Mouse (Mus musculus): ENCODE data around the gene Leap2. TPM values are rescaled to one million over a fixed set of nuclear protein-coding genes. Genes with fewer than 3 reads are reported as not detected.

The Leap2 gene
- polyA plus RNA-seq (2015; fragmentation: Nextera tagmentation; extraction: Ambion mirVana): 0.26 TPM in 1 of 2 replicates, not detected in the other

GRCm38 (mm10) chr11:53423036-53423435 lies at the start of gene Leap2:
Gene Leap2 (minus strand): TSS chr11:53423170.

DNA sequence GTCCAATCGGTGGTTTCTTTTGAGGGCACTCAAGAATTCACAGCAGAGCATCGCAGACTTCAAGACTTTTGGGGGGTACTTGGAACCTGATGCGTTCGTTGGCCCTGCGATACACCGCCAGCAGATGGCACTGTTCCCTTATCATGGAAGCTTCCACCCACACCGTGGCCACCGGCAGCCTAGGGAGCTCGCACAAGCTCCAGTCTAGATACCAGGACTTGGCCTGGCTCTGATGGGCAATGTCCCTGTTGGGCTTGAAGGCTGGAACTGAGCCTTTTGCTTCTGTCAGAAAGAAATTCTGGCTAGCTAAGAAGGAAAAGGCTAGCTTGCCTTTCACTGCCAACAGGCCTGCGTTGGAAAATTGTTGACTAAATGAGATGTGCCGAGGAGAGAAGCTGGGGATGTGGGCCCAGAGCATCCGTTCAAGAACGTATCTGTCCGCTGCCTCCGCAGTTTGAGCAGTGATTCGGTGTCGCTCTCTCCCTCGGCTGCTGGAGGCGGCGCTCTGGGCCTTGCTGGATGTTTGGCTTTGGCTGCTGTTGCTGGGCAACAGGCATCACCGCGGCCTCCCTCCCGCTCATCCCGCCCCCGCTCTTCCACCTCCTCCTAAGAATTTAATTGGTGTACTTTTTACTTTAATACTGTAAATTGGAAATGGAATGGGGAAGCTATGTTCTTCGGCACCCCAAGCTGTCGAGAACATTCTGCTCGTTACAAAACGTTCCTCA lies 47.2 kb upstream of the Leap2 start, which contains the start of gene Gm9837:
TSS of gene Gm9837 (minus strand) at position 512 of the 728 bp plus-strand sequence.

GRCm38 (mm10) chr11:53456474-53457371 lies 33.8 kb upstream of the Leap2 start, which contains the start of the genes Gm10447 and Shroom1:
Gene Gm10447 (minus strand): TSS chr11:53457110.
Gene Shroom1 (plus strand): TSS chr11:53457205.

GRCm38 (mm10) chr11:53430670-53431346 lies 7.8 kb upstream of the Leap2 start, which contains the start of the genes Uqcrq and Gdf9:
Gene Uqcrq (minus strand): TSS chr11:53430831.
Gene Gdf9 (plus strand): TSS chr11:53431023.

Small RNA genes lying within 50 kb of the gene (microRNA-seq; reads per million reads assigned to microRNA genes)
- gene Mir6920: not detected

Other genes with a start within 250 kb of the Leap2 start
- 59.6 and 72.8 TPM in 2 replicates for gene Hspa4, start 122.7 kb downstream of the Leap2 start, polyA plus RNA-seq (2015; fragmentation: Nextera tagmentation; extraction: Ambion mirVana)
- gene Zcchc10, start 98.5 kb downstream of the Leap2 start, polyA plus RNA-seq (2015; fragmentation: Nextera tagmentation; extraction: Ambion mirVana): 9.8 and 12.3 TPM in 2 replicates
- gene Aff4, start 72.3 kb downstream of the Leap2 start, polyA plus RNA-seq (2015; fragmentation: Nextera tagmentation; extraction: Ambion mirVana): 42.4 and 44.2 TPM in 2 replicates
- gene Uqcrq, start 7.7 kb upstream of the Leap2 start, polyA plus RNA-seq (2015; fragmentation: Nextera tagmentation; extraction: Ambion mirVana): 931 and 948 TPM in 2 replicates
- 0.54 and 0.88 TPM in 2 replicates for gene Gdf9, start 7.9 kb upstream of the Leap2 start, polyA plus RNA-seq (2015; fragmentation: Nextera tagmentation; extraction: Ambion mirVana)
- 0.22 and 0.35 TPM in 2 replicates for gene Gm10447, start 33.9 kb upstream of the Leap2 start, polyA plus RNA-seq (2015; fragmentation: Nextera tagmentation; extraction: Ambion mirVana)
- gene Shroom1, start 34.0 kb upstream of the Leap2 start, polyA plus RNA-seq (2015; fragmentation: Nextera tagmentation; extraction: Ambion mirVana): 2.8 and 4.9 TPM in 2 replicates
- not detected in 2 replicates for gene Gm9837, start 47.3 kb upstream of the Leap2 start, polyA plus RNA-seq (2015; fragmentation: Nextera tagmentation; extraction: Ambion mirVana)
- not detected in 2 replicates for gene Gm9945, start 57.0 kb upstream of the Leap2 start, polyA plus RNA-seq (2015; fragmentation: Nextera tagmentation; extraction: Ambion mirVana)
- 1.7 and 1.8 TPM in 2 replicates for gene Sowaha, start 57.1 kb upstream of the Leap2 start, polyA plus RNA-seq (2015; fragmentation: Nextera tagmentation; extraction: Ambion mirVana)
- gene Sept8, start 96.1 kb upstream of the Leap2 start, polyA plus RNA-seq (2015; fragmentation: Nextera tagmentation; extraction: Ambion mirVana): 20.6 and 25.3 TPM in 2 replicates
- 29.2 and 31.0 TPM in 2 replicates for gene Kif3a, start 144.2 kb upstream of the Leap2 start, polyA plus RNA-seq (2015; fragmentation: Nextera tagmentation; extraction: Ambion mirVana)
- 0.25 TPM in 1 of 2 replicates, not detected in the other for gene Il4, start 195.5 kb upstream of the Leap2 start, polyA plus RNA-seq (2015; fragmentation: Nextera tagmentation; extraction: Ambion mirVana)
- gene Il13, start 211.5 kb upstream of the Leap2 start, polyA plus RNA-seq (2015; fragmentation: Nextera tagmentation; extraction: Ambion mirVana): not detected in 2 replicates

All from urinary bladder, postnatal 0 days (tissue).